Mouse (Mus musculus): Measurements from ENCODE around the gene Gtf3c3. TPM values are rescaled to one million over a fixed set of nuclear protein-coding genes. Genes with fewer than 3 reads are reported as not detected.

The Gtf3c3 gene
- 7.9 and 8.4 TPM in 2 replicates for polyA plus RNA-seq (2015; fragmentation: Nextera tagmentation; extraction: Ambion mirVana)

DNA sequence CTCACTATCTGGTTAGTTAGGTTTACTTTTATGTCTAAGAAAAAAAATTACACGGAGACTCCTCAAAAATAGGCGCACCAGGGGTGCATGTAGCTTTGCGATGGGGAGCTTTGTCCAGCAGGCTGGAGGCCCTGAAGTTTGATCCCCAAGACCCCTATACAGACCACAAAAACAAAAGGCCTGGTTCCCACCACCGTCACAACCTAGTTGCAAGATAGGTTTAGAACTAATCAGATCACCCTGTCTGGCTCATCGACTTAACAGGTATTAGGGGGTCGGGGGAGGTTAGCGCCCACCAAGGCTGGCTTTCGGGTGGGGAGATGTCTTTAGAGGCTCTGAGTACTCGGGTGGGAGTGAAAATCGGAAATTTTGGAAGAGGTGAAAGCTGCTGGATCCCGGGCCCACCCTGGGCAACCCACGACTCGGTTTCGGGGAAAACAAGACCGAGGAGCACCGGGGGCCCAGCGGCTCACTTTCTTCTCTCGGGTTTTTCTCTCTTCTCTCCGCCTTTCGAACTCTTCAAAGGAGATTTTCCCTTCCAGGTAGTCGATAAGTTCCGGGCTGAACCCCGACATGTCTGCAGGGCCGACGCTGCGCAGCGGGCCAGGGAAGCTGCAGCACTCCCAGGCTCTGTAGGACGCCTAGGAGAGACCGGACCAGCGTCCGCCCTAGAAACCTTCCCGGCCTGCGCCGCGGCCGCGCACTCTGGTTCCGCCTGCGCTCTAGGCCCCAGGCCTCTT is at the start of gene Gtf3c3:
TSS of gene Gtf3c3 (minus strand) at position 632 of the 740 bp plus-strand sequence.

Other genes with a start within 250 kb of the Gtf3c3 start
- gene Hecw2, start 243.8 kb downstream of the Gtf3c3 start, polyA plus RNA-seq (2015; fragmentation: Nextera tagmentation; extraction: Ambion mirVana), result 0.52 and 0.78 TPM in 2 replicates
- 0.08 and 0.27 TPM in 2 replicates for gene Ccdc150, start 188.3 kb downstream of the Gtf3c3 start, polyA plus RNA-seq (2015; fragmentation: Nextera tagmentation; extraction: Ambion mirVana)
- 1.1 and 1.2 TPM in 2 replicates for gene Pgap1, start 118.7 kb upstream of the Gtf3c3 start, polyA plus RNA-seq (2015; fragmentation: Nextera tagmentation; extraction: Ambion mirVana)